Mouse (Mus musculus) CH12.LX (cell line): ENCODE results near the gene Dnah3.

Experiments used
- CHD2 ChIP-seq: IDR thresholded peaks from 2 replicates; pipeline ENCODE4 v1.6.1; 2011; ENCODE audit warnings: low read length, improper control_type of control experiment
- CTCF ChIP-seq, 2 experiments: IDR thresholded peaks in 1 of 2; conservative IDR thresholded peaks in 1 of 2; 2 replicates each; pipeline ENCODE4 v1.5.1; 2011 to 2012; ENCODE audit warnings: low read depth in 2 of 2, low read length in 2 of 2, improper control_type of control experiment in 1 of 2, inconsistent platforms in 1 of 2, mild to moderate bottlenecking in 1 of 2, moderate library complexity in 1 of 2
- EP300 ChIP-seq: IDR thresholded peaks from 2 replicates; pipeline ENCODE4 v1.6.1; 2011; ENCODE audit warnings: low read length, improper control_type of control experiment
- HCFC1 ChIP-seq: IDR thresholded peaks from 2 replicates; pipeline ENCODE4 v1.6.1; 2012; ENCODE audit warnings: low read depth, mild to moderate bottlenecking, inconsistent platforms, low read length, improper control_type of control experiment
- MAX ChIP-seq: IDR thresholded peaks from 2 replicates; pipeline ENCODE4 v1.6.1; 2011; ENCODE audit warnings: low read length, improper control_type of control experiment
- MAZ ChIP-seq: IDR thresholded peaks from 2 replicates; pipeline ENCODE4 v1.6.1; 2012; ENCODE audit warnings: low read depth, mild to moderate bottlenecking, inconsistent platforms, low read length, improper control_type of control experiment, moderate library complexity
- MEF2A ChIP-seq: IDR thresholded peaks from 2 replicates; pipeline ENCODE4 v1.6.1; 2014; ENCODE audit warnings: low read depth, mild to moderate bottlenecking, inconsistent platforms, low read length, improper control_type of control experiment, borderline replicate concordance
- NELFE ChIP-seq: IDR thresholded peaks from 2 replicates; pipeline ENCODE4 v1.6.1; 2011; ENCODE audit warnings: low read depth, low read length, improper control_type of control experiment
- POLR2A ChIP-seq: IDR thresholded peaks from 2 replicates; pipeline ENCODE4 v1.6.1; 2011; ENCODE audit warnings: low read depth, mild to moderate bottlenecking, improper control_type of control experiment, low read length
- RAD21 ChIP-seq: IDR thresholded peaks from 2 replicates; pipeline ENCODE4 v1.6.1; 2011; ENCODE audit warnings: low read depth, mild to moderate bottlenecking, low read length, improper control_type of control experiment, moderate library complexity
- UBTF ChIP-seq: IDR thresholded peaks from 2 replicates; pipeline ENCODE4 v1.6.1; 2012; ENCODE audit warnings: low read depth, mild to moderate bottlenecking, inconsistent platforms, low read length, improper control_type of control experiment, moderate library complexity
- ZC3H11A ChIP-seq: IDR thresholded peaks from 2 replicates; pipeline ENCODE4 v1.6.1; 2012; ENCODE audit warnings: low read depth, mild to moderate bottlenecking, inconsistent platforms, low read length, improper control_type of control experiment
- ZMIZ1 ChIP-seq: IDR thresholded peaks from 2 replicates; pipeline ENCODE4 v1.6.1; 2012; ENCODE audit warnings: low read depth, mild to moderate bottlenecking, inconsistent platforms, low read length, improper control_type of control experiment

DNA sequence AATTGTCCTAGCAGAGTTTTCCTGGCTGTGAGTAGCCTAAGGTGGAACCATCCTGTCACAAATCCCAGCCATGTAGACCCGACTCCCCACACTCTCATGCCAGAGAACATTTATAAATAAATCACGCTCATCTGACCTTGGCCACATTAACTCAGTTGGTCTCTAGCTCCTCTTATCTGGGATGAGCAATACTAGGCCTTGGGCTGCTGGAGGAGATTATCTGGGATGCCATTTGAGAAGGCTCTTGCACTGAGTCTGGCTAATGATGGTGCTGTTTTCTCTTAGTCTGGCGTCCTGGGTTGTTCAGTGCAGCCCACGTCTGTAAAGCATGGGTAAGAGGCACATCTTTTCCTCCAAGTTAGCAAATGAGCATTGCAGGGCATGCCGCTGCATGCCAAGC is 14.6 kb upstream of the Dnah3 start:
- TF ChIP-seq NELFE (no peak), ZMIZ1 (no peak), CTCF (conservative IDR thresholded peaks at IDR 0.05 in 1 of 2, IDR thresholded peaks at IDR 0.05 in 1 of 2; ENCODE audit: low read depth in 2 of 2, low read length in 2 of 2) (no peak), CHD2 (no peak), HCFC1 (no peak), UBTF (no peak), MAX (no peak), MEF2A (no peak), POLR2A (no peak), EP300 (no peak), RAD21 (no peak), MAZ (no peak), ZC3H11A (no peak)
